Mouse (Mus musculus) forelimb bud, embryonic 11.5 days (tissue): ENCODE measurements around the gene Bub1.

Experiments
- DNase-seq: peaks from one replicate; pipeline ENCODE4 v3.0.0-alpha.2; 2012; ENCODE audit warnings: low read depth, low spot score

The Bub1 gene

DNA sequence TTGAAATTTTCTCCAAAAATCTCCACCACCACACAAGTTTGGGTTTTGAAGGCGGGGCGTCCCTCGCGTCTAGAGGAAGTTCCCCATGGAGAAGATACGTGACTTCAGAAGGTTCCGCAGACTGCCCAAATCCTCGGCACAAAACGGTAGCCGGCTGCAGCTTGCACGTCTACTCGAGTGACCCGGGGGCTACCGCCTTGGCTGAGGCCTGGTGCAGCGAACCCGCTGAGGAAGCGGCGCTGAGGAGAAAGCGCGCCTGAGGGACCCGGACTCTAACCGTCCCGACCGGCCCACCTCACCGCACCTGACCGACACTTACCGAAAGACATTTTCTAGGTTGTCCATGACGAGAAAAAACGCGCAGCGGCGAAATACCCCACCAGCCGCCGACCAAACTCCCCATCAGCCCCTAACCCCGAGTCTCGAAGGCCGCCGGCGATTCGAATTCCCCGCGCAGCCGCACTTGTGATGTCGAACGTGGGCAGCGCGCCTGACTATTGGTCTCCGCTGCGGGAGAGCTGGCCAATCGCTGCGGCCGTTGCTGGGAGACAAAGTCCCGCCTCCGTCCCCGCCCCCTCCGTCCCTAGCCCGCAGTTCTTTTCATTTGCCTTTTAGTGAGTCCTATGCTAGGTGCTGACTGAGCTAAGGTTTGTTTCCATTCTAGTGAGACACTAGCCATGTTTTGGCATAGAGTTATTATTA is at the start of gene Bub1:
Gene Bub1, minus strand, starts transcription at position 465 of the 702 bp plus-strand sequence.
- peak; percentile 90 for DNase-seq

DNA sequence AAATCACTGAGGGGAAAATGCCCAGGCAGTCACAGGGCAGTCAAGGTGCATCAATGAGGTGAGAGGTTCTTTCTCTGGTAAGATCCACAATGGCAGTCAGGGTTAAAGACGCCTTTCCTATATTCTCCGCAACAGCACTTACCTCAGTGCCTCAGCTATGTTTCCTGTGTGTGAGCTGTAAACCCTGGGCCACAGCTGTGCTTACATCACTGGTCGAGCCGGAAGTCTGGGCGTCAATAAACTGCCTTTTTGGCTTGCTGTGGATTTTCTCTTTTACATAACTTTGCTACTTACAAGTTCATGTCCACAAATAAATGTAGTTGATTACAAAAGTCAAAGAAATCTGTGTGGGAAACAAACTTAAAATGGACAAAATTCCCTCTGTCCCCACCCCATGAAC is 49.4 kb upstream of the Bub1 start:
- DNase-seq, result no peak

DNA sequence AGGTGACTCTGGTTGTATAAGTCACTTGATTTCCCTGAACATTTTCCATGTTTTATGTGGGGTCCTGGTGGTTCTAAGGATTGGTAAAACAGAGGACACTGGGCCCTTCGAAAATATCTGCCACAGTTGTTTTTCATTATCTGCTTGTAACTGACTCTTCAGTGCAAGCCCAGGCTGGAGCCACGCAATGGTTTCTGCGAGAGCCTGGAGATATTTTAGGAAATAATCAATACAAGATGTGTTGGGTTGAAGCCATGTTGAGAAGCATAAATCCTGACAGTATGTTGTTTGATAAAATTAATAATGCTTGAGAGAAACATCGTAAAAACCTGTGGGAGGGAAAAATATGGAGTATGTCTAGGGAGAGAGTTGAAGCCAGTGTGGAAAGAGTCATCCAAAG is 32.7 kb upstream of the Bub1 start:
- peak; percentile 43 for DNase-seq

DNA sequence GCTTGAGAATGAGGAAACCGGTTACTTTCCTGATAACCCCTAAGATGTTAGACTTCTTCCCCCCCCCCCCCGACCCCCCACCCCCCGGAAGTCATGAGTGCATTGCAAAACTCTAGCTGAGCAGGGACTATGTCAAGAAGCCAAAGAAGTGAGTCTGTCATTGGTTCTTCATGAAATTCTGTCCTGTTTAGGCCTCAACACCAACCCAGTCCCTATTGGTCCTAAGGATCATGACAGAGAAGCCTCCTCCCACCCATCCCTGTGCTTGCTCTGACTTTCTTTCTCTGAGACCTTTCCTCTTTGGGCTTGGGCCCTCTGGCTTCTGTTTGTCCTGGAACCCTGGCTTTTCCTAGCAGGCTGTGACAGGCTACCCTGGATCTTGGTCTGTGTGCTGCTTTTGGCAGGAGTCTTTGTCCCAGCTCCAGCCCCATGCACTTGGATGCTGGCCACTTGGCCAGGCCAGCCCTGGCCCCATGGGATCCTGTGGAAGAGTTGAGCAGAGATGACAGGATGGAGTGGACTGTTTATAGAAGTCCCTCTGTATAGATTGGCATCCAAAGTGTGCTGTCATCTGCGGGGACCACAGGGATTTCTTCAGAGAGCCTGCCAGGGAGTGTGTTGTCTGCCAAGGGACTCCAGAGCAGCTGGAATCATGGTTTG is 22.8 kb upstream of the Bub1 start:
- no peak for DNase-seq

GRCm38 (mm10) chr2:127850371-127850770 is 18.7 kb upstream of the Bub1 start:
- no peak for DNase-seq

GRCm38 (mm10) chr2:127846571-127846970 is 14.9 kb upstream of the Bub1 start:
- DNase-seq, result no peak

GRCm38 (mm10) chr2:127846008-127846407 is 14.3 kb upstream of the Bub1 start:
- no peak for DNase-seq

DNA sequence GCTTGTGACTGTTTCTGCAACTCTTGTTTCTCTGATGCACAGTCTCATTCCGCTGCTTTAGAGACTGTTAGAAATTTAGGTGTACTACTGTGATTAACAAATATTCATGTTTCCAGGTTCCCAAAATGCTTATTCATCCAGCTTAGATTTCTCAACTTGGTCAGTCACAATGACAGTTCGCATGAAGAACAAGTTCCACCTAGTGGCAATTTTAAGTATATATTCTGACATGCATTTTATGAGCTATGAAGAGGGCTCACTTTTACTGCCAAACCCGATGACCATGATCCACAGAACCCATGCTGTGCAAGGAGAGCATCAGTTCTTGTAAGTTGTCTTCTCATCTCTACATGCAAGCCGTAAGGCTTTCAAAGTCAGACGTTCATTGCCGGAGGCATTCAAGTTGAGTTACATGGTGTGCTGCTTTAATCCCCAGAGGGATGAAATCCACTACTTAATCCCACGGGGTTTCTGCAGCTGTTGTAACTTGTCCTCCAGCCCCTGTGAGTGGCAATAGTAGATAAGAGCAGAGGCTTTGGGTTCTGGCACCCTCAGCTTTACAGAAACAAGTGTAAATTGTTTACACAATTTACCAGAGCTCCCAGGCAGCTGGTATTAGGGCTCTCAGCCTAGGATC is 13.8 kb upstream of the Bub1 start:
- no peak for DNase-seq

DNA sequence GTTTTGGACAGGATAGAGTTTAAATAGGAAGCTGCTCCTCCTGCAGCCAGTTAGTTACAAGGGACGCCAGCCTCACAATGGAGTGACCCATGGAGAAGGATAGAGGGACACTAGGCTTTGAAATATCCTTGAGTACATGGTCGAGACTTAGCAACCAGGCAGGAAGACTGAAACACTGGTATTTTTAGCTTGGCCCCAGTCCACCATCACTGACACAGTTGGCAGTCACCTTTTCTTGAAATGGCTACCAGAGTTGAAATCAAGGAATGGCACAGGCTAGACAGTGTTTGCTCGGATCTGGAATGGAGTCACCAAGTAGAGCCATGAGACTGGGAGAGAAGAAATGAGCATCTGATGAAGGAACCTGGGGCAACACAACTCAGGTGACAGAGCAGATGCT is 10.8 kb upstream of the Bub1 start:
- DNase-seq, result no peak

- DNase-seq, result no peak
These were observed 9.7 kb upstream of the Bub1 start for GRCm38 (mm10) chr2:127841402-127841801.

GRCm38 (mm10) chr2:127839425-127839824 is 7.8 kb upstream of the Bub1 start:
- DNase-seq, result no peak

DNA sequence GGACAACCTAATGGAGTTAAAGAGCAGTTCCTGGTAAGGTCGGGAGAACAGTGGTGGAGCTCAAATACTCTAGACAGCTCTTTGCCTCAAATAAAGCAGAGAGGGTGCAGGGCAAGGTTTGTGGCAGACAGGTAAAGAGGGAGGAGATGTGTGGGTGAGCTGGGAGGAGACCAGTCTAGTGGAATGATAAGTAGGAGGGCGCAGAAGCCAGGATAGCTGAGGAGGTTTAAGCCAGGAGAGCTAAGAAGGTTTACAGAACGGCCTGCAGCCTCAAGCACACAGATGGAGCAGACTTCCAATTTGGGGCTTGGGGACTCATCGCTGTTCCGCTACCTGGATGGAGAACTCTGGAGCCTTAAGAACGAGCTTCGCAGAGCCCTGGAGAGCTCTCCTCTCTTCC is 6.9 kb upstream of the Bub1 start, which contains the start of gene Acoxl:
Gene Acoxl, plus strand, starts transcription at position 301 of the 400 bp plus-strand sequence.
- DNase-seq, result no peak

DNA sequence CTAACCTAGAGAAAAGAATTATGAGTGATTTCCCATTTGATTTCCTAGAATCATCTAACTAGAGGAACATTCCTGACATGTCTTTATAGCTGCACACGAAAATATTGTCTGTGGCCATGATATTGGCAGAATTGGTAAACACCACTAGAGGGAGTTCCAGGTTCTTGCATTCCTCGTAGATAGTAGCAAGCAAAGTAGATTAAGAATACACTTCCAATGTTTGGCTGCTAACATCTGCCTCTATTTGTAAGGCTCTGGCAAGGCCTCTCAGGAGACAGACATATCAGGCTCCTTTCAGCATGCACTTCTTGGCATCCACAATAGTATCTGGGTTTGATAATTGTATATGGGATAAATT is 1.1 kb upstream of the Bub1 start:
- DNase-seq, result peak; percentile 46

GRCm38 (mm10) chr2:127832103-127832832 is 603 bp upstream of the Bub1 start:
- no peak for DNase-seq

GRCm38 (mm10) chr2:127791919-127792603 is 39.6 kb downstream of the Bub1 start, which contains the start of gene Mtln:
Mtln (minus strand) TSS chr2:127792488.
- peak; percentile 90 for DNase-seq

DNA sequence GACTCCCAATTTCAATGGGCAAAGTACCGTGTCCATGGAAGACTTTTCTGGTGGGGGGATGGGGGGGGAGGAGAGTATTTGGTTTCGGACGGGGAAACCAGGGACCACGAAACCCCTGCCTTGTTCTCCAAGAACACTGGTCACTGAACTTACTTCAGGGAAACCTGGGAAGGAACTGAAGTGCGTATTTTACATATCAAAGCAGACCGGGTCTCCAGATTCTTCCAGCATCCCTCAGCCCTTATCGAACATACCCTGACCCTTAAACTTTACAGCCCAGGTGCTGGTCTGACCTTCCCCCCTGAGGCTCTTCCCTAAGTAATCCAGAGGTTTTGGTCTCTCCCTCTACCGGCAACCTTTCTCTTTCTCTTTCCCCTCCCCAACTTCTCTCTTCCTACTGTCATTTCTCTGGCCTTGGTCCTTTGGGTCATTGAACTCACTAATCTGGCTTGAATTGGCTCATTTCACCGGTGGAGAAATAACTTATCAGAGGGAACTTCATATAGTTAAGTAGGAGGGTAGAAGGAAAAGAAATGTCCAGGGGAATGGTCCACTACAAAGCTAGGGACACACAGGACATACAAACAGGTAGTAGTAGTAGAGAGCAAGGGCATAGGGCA is 41.9 kb downstream of the Bub1 start:
- DNase-seq, result no peak

- no peak for DNase-seq
These were observed 42.5 kb downstream of the Bub1 start for GRCm38 (mm10) chr2:127789138-127789537.

DNA sequence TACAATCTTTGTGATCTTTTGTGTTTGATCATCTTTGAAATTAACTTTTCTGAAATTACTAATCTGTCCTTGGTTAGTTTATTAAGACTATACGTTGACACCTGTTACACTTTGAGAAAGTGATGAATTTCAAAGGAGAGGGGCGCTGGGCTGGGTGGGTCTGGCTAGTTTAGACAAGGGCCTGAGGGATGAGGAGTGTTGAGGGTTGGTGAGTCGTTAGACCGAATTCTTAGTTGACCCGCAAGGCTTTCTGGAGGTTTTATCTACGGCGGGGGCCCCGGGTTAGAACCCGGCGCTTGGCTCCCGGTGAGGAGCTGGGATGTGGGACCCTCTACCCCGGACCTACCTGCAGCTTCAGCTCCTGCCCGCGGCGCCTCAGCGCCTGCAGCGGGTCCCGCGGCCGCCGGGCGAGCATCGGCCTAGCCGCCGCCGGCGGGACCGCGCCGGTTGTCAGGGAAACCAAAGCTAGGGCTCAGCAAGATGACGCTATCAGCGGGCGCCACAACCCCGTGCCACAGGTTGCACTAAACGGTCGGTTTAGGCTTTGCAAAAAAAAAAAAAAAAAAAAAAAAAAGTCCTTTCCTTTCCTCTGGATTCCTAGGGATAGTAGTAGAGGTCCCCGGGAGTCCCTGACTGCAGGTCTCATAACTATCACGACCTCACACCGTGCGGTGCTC is 43.1 kb downstream of the Bub1 start, which contains the start of gene Nphp1:
Gene Nphp1, minus strand, starts transcription at position 458 of the 677 bp plus-strand sequence.
- peak; percentile 88 for DNase-seq

- DNase-seq, result no peak
These were observed 44.4 kb downstream of the Bub1 start for GRCm38 (mm10) chr2:127787226-127787625.

DNA sequence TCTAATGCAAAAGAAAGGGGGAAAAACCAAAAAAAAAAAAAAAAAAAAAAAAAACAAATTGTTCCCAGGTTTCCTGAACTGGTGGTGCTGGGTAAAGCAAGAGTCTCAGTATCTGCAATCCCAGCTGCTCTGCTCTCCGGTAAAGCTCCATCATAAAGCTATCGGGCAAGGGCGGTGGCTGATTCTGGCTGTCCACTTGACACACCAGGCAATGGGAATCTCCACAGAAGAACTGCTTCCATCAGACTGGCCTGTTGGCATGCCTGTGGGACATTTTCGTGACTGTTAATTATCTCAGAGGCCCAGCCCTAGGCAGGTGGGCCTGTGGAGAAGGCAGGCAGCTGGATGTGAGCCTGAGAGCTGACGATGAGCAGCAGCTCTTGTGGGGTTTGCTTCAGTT is 53.2 kb downstream of the Bub1 start:
- no peak for DNase-seq
